Mouse (Mus musculus): ENCODE data around the gene Sit1. TPM values are rescaled to one million over a fixed set of nuclear protein-coding genes. Genes with fewer than 3 reads are reported as not detected.

Gene Sit1
- total RNA-seq, 2 experiments from 2014 or later, result not detected

DNA sequence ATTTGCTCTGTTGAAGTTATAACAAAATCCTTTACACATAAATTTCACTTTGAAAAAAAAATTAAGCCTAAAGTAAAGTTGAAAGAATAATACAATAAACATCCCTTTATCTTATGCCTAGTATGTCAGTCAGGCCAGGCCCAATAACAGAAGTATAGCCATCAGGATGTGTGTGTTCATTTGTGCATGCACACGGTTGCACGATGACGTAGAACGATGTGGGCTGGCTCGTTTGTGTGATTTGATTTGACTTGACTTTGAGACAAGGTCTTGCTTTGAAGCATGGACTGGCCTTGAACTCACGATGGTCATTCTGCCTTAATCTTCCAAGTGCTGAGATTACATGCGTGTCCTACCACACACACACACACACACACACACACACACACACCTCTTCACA is 16.7 kb downstream of the Sit1 start:
- DNase-seq, result no peak

DNA sequence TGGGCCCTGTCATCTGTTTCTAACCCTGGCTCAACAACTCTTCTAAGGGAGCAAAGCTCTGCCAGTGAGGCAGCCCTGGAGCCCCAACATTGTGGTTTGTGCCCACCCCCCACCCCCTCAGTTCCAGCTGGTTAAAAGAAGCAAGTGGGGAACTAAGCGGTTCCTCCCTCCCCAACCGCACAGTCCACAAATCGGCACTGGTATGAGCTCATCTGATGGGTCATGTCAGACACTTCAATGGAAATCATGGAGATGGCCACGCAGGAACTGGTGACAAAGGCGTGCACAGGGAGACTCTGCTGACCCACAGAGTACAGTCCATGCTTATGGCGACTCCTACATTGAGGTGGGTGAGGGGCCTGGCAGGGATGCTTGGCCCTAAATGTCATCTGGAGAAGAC is 17.6 kb downstream of the Sit1 start:
- no peak for DNase-seq

GRCm38 (mm10) chr4:43463102-43463501 is 20.4 kb downstream of the Sit1 start:
- no peak for DNase-seq

- no peak for DNase-seq
These were observed 26.4 kb downstream of the Sit1 start for GRCm38 (mm10) chr4:43457124-43457523.

DNA sequence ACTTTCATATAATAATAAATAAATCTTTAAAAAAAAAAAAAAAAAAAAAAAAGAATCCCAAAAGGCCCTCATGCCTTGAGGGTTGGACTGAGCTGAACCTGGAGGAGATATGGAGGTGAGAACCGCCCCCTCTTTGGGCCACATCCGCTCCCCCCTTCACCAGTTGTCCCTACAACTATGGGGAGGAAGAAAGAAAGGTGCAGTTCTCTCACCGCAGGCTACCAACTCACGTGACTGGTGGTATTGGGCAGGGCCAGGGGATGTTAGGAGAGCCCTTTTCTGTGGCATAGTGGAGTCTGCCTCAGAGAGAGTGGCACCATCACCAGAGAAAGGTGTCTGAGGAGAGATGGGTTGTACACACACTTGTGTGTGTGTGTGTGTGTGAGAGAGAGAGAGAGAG is 27.1 kb downstream of the Sit1 start:
- DNase-seq, result no peak

DNA sequence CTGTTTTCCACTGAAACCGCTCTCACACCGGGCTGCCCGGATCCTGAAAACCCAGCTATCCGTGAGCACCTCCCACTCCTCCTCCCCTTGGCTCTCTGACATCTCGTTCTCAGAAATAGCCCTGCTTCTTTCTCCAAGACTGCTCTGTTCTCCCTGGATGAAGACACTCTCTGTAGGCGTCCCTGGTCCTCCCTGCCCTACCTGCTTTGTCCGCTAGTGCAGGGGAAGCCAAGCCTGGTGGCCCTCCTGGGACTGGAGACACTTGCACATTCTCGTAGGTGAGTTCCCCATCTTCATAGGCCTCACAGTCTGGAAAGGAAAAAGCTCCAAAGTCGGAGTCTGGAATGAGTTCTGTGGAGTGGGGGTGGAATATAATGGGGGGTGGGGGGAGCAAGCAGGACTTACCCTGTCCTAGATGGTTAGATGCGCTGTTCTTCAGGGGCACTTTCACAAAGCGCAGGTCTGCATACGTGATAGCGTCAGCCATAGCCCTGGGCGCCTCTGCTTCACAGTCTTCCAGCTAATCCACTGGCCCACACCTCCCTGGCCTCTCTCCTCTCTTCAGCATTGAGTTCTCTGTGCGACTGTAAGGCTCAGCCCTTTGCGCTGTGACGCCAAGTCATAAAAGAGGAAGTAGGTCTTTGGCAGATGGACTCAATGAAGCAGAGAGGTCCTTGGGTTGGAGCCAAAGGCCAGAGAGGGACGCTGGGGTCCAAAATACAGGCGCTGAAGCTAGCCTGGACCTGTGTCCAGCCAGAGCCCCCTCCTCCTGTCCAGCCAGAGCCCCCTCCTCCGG is 29.3 kb downstream of the Sit1 start, which contains the start of gene Cd72:
Gene Cd72, minus strand, starts transcription at position 588 of the 796 bp plus-strand sequence.
- no peak for DNase-seq

DNA sequence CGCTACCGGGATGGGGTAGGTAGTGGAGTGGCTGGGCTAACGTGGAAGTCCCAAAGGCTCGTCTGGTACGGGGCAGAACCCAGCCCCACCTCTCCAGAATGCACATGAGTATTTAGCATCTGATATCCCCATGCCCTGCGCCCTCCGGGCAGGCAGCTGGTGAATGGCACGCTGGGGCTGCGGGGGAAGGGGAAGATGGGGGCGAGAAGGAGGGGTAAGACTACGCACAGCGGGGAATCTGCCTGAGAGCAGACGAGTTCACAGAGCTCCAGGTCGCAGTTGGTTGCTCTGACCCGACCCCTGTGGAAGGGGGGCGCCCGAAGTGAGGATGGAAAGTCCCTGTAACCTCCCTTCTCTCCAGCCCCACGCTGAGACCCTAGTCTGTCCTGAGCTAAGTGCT is 30.1 kb downstream of the Sit1 start:
- no peak for DNase-seq

DNA sequence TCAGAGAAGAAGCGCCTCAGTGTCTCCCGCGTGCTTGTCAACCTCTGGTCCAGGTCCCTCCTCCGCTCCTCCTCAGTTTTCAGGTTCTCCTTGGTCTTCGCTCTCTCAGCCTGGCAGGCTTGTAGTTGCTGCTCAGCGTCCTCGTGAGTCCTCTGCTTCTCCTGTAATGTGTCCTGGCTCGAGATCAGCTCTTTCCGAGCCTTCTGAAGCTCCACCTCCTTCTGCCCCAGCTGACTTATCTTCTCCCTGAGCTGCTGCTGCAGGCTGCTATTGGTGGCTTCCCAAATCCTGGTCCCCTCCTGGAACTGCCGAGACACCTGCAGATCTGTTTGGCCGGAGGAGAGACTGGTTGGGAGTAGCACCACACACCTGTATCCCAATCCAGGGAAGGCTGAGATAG is 31.2 kb downstream of the Sit1 start:
- no peak for DNase-seq

DNA sequence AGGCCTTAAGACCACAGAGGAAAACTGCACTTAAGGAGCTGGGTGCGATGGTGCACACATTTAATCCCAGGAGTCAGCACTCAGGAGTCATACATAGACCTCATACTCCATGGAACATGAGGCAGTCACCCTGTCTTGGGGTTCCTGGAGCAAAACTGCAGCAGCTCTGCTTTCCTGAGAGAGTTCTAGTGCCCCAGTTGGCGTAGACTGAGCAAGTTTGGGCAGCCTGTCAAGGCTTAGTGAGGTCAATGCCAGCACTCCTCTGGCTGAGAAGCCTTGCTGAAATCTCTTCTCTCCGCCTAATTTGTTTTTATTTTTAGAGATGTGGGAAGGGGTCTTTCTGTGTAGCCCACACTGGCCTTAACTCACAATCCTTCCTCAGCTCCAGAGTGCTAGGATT is 35.0 kb downstream of the Sit1 start:
- no peak for DNase-seq

DNA sequence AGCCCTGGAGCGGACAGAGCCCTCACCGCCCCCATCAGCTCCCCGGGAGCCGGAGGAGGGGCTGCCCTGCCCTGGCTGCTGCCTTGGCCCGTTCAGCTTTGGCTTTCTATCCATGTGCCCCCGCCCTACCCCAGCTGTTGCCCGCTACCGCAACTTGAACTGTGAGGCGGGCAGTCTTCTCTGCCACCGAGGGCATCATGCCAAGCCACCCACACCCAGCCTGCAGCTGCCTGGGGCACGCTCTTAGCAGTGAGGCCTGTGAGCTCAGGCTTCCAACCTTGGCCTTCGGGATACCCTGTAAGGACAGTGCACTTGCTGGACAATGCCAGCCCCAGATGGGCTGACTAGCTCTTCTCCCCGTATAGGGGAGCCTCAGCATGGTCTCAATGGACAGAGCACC is 36.3 kb downstream of the Sit1 start:
- DNase-seq, result no peak

- peak; percentile 55 for DNase-seq
These were observed 40.0 kb downstream of the Sit1 start for GRCm38 (mm10) chr4:43443511-43443910.

DNA sequence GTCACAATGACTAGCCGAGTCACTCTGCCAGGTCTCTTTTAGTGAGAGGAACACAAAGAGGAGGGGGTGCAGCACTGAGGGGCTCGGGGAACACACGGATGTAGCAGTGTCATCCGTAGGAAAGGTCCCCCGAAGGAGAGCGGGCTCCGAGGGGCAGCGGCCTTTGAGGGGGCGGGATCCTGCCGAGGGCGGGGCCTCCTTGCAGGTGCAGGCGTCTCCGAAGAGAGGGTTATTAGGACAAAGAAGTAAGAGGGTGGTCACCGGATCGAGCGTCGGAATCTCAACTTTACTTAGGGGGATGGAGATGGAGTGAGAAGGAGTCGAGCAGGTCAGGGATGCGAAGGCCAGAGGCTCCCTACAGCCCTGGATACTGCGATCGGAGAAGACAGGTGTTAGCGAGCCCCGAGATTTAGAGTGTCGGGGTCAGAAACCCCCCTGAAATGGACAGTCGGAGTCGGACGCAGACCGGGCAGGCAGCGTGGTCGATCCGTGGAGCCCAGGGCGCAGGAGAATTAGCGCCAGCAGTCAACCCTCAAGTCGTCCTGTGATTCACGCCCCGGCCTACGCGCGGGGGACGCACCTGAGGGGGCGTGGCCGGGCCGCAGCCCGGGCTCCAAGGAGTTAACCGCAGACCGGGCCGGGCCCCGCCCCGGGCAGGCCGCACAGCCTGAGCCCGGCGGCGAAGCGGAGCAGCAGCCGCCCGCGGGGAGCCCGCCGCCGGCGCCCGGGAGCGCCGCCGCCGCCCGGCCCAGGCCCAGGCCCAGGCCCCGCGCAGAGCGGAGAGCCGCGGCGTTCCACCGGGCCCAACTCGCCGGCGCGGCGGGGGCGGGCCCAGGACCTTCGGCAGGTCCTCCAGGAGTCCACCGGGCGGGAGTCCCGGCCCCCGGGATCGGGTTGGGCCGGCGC is 40.8 kb downstream of the Sit1 start:
- peak; percentile 78 for DNase-seq

- peak; percentile 100 for DNase-seq
These were observed 41.5 kb downstream of the Sit1 start for GRCm38 (mm10) chr4:43442044-43442443.

DNA sequence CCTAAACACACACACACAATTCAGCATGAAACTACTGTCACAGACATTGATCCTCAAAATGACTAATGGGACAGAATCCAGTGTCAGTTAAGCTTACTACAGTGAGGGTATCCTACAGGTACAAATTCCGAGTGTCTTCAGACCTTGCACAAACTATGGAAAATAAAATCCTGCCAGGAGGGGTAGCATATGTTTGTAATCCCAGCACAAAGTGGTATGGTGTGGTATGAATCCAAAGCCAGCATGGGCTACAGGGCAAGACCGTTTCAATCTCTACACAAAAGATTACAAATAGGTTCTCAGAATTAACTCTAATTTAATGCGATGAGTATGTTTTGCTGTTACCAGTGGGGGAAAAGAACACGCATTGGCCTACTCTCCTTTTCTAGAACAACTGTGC is 41.9 kb downstream of the Sit1 start, which contains the start of gene Tesk1:
Gene Tesk1, plus strand, starts transcription at position 301 of the 400 bp plus-strand sequence.
- DNase-seq, result no peak

DNA sequence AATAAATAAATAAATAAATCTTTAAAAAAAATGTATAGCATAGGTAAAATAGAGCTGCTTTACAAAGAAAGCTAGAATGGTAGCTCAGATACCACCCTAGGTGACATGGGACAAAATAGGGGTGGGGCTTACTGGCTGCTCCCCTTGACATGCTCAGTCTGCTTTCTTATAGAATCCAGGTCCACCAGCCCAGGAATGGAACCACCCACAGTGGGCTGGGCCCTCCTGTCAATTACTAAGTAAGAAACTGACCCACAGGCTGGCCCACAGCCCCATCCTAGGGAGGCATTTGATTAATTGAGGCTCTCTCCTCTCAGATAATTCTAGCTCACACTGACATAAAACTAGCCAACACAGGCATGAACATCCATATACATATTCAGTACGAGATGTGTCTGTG is 50.7 kb downstream of the Sit1 start:
- DNase-seq, result no peak

Other genes with a start within 250 kb of the Sit1 start
- gene Atp8b5, start 216.6 kb downstream of the Sit1 start, total RNA-seq (2021), result under 1 TPM; 0.05 to 0.14 TPM
- gene Rusc2, start 101.8 kb downstream of the Sit1 start, total RNA-seq (2021), result 10 to 100 TPM; 39.5 to 41.2 TPM
- not detected for gene Fam166b, start 54.6 kb downstream of the Sit1 start, total RNA-seq (2021)
- 10 to 100 TPM; 41.2 to 45.4 TPM for gene Tesk1, start 41.8 kb downstream of the Sit1 start, total RNA-seq (2021)
- gene Cd72, start 29.1 kb downstream of the Sit1 start, total RNA-seq (2021), result under 1 TPM; 0.56 to 0.69 TPM
- gene Ccdc107, start 9.2 kb upstream of the Sit1 start, total RNA-seq (2021), result 10 to 100 TPM; 33.3 to 36.9 TPM
- 10 to 100 TPM; 14.0 to 15.7 TPM for gene Arhgef39, start 16.0 kb upstream of the Sit1 start, total RNA-seq (2021)
- under 1 TPM; 0.74 to 0.97 TPM for gene Car9, start 23.2 kb upstream of the Sit1 start, total RNA-seq (2021)
- gene Tpm2, start 40.0 kb upstream of the Sit1 start, total RNA-seq (2021), result 100 to 1,000 TPM; 104 to 136 TPM
- gene Creb3, start 78.6 kb upstream of the Sit1 start, total RNA-seq (2021), result 10 to 100 TPM; 53.2 to 53.4 TPM
- gene Tln1, start 79.0 kb upstream of the Sit1 start, total RNA-seq (2021), result 100 to 1,000 TPM; 184 to 187 TPM
- gene Rgp1, start 95.0 kb upstream of the Sit1 start, total RNA-seq (2021), result 10 to 100 TPM; 38.6 to 39.1 TPM
- gene Gba2, start 95.1 kb upstream of the Sit1 start, total RNA-seq (2021), result 10 to 100 TPM; 17.7 to 17.8 TPM
- under 1 TPM in 1 of 2 experiments, not detected in 1; 0.52 TPM for gene Msmp, start 100.8 kb upstream of the Sit1 start, total RNA-seq (2021)
- gene Npr2, start 148.2 kb upstream of the Sit1 start, total RNA-seq (2021), result 10 to 100 TPM; 35.1 to 35.8 TPM
- under 1 TPM in 1 of 2 experiments, not detected in 1; 0.32 TPM for gene Spag8, start 169.9 kb upstream of the Sit1 start, total RNA-seq (2021)
- 10 to 100 TPM; 92.2 to 98.4 TPM for gene Hint2, start 172.7 kb upstream of the Sit1 start, total RNA-seq (2021)
- 10 to 100 TPM; 15.4 to 17.9 TPM for gene Tmem8b, start 185.2 kb upstream of the Sit1 start, total RNA-seq (2021)
- under 1 TPM in 1 of 2 experiments, not detected in 1; 0.23 TPM for gene Fam221b, start 185.4 kb upstream of the Sit1 start, total RNA-seq (2021)
- not detected for gene Olfr70, start 217.1 kb upstream of the Sit1 start, total RNA-seq (2021)
- not detected for gene Olfr71, start 226.5 kb upstream of the Sit1 start, total RNA-seq (2021)
- 1 to 10 TPM; 3.2 to 3.4 TPM for gene Hrct1, start 243.5 kb upstream of the Sit1 start, total RNA-seq (2021)
- gene Spaar, start 246.3 kb upstream of the Sit1 start, total RNA-seq (2021), result 1 to 10 TPM; 2.0 to 2.3 TPM